Mouse (Mus musculus) stomach, postnatal 0 days (tissue): ENCODE data around the gene H1f0.

Experiments used
- CTCF ChIP-seq: IDR thresholded peaks from 2 replicates; pipeline ENCODE4 v1.5.1; 2016; ENCODE audit warnings: antibody characterized with exemption, low read depth, mild to moderate bottlenecking, moderate library complexity
- EP300 ChIP-seq: optimal IDR thresholded peaks from 2 replicates; pipeline ENCODE3; 2016; ENCODE audit warnings: antibody characterized with exemption

DNA sequence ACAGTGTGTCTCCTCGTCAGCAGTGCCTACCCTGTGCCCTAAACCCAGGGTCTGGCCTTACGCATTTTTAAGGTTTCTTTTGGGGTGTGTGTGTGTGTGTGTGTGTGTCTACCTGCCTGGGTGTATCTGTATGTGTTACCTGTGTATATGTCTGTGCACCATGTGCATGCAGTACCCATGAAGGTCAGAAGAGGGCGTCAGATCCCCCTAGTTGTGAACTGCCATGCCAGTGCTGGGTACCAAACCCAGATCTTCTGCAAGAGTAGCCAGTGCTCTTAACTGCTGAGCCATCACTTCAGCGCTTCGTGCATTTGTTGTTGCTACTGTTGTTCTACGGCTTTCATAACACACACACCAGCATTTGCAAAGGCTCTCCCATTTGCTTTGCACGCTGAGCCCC lies 36.0 kb upstream of the H1f0 start:
- TF ChIP-seq CTCF (peak; percentile 57), EP300 (no peak)
